In the genomic region with DNA sequence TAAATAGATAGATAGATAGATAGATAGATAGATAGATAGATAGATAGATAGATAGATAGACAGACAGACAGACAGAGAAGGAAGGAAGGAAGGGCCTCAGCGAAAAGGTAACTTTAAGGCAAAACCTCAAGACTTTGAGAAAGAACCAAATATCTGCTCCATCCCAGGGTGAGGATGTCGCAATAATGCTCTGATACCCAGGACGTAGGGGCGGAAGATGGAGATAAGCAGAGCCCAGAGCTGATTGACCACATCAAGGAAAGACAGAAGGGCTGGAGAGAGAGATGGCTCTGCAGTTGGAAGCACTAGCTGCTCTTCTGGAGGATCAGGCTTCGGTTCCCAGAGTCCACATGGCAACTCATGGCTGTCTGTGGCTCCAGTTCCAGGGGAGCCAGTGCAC, we compare ENCODE assay signal across 37 mouse cellular contexts. TPM values are rescaled to one million over a fixed set of nuclear protein-coding genes. Genes with fewer than 3 reads are reported as not detected.
"Had no signal": no experiment of that assay in that cellular context is flagged by ENCODE, and none has a peak within 500 bp of the region (broad histone marks: within the 10 kb centered on the region; RNA-seq: fewer than 3 reads in every experiment).

No protein-coding gene starts in this region.

- H3K4me3 ChIP-seq: embryonic facial prominence, embryonic 10.5 days; embryonic facial prominence, embryonic 12.5 days; embryonic facial prominence, embryonic 13.5 days; embryonic facial prominence, embryonic 15.5 days; erythroblast, embryonic 14.5 days; forebrain, embryonic 10.5 days; forebrain, embryonic 12.5 days; forebrain, embryonic 13.5 days; forebrain, embryonic 15.5 days; gastrocnemius, adult 2 months; heart, adult 2 months had no signal

- H3K4me2 ChIP-seq: embryonic facial prominence, embryonic 12.5 days; embryonic facial prominence, embryonic 15.5 days; forebrain, embryonic 12.5 days; forebrain, embryonic 13.5 days; forebrain, embryonic 15.5 days had no signal

- H3K9ac ChIP-seq: embryonic facial prominence, embryonic 12.5 days; embryonic facial prominence, embryonic 13.5 days; embryonic facial prominence, embryonic 15.5 days; forebrain, embryonic 12.5 days; forebrain, embryonic 13.5 days; forebrain, embryonic 15.5 days; forebrain, postnatal 0 days had no signal

- DNase-seq: cerebellum, adult 9-10 months; cerebellum, adult 9-11 months; cerebellum, postnatal 10 days; cerebellum, postnatal 14 days; cerebellum, postnatal 25 days; cerebellum, postnatal 36 days; forebrain, postnatal 0 days; gastrocnemius, adult 2 months; gastrocnemius, postnatal 10 days; gastrocnemius, postnatal 14 days; gastrocnemius, postnatal 25 days; gastrocnemius, postnatal 36 days; heart, adult 11 months; heart, adult 18-20 months; heart, adult 2 months had no signal

- H3K4me1 ChIP-seq: embryonic facial prominence, embryonic 12.5 days had no signal

- H3K9me3 ChIP-seq: embryonic facial prominence, embryonic 10.5 days; embryonic facial prominence, embryonic 12.5 days; embryonic facial prominence, embryonic 13.5 days; embryonic facial prominence, embryonic 15.5 days; forebrain, embryonic 10.5 days; forebrain, embryonic 12.5 days; forebrain, embryonic 13.5 days; forebrain, embryonic 15.5 days had no signal

- ATAC-seq: forebrain, embryonic 13.5 days; forebrain, embryonic 14.5 days; forebrain, embryonic 15.5 days; forebrain, embryonic 16.5 days; forebrain, postnatal 0 days had no signal

- H3K27ac ChIP-seq: embryonic facial prominence, embryonic 10.5 days; embryonic facial prominence, embryonic 12.5 days; embryonic facial prominence, embryonic 13.5 days; embryonic facial prominence, embryonic 15.5 days; forebrain, embryonic 10.5 days; forebrain, embryonic 12.5 days; forebrain, embryonic 13.5 days; forebrain, embryonic 15.5 days; gastrocnemius, adult 2 months; heart, adult 2 months had no signal

- H3K36me3 ChIP-seq: embryonic facial prominence, embryonic 10.5 days; embryonic facial prominence, embryonic 12.5 days; embryonic facial prominence, embryonic 13.5 days; embryonic facial prominence, embryonic 15.5 days; forebrain, embryonic 10.5 days; forebrain, embryonic 12.5 days; forebrain, embryonic 15.5 days had no signal

- H3K27me3 ChIP-seq: embryonic facial prominence, embryonic 12.5 days; embryonic facial prominence, embryonic 13.5 days; embryonic facial prominence, embryonic 15.5 days; forebrain, embryonic 13.5 days; forebrain, embryonic 15.5 days had no signal

RNA-seq across cellular contexts. Expression of a gene that starts 31.6 kb away (rescaled TPM):
- total RNA-seq: common myeloid progenitor, adult 5-6 weeks; forebrain, postnatal 0 days; gastrocnemius, adult 18-20 months; gastrocnemius, adult 2 months; gastrocnemius, adult 8-10 months; gastrocnemius, postnatal 10 days; gastrocnemius, postnatal 14 days; gastrocnemius, postnatal 25 days; gastrocnemius, postnatal 36 days; gastrocnemius, postnatal 4 days; granulocyte monocyte progenitor cell, adult 5-6 weeks; heart, adult 18-20 months; heart, adult 2 months; heart, adult 8-10 months had no signal
- polyA plus RNA-seq: cortical plate, adult 2 months; embryonic facial prominence, embryonic 10.5 days; embryonic facial prominence, embryonic 11.5 days; embryonic facial prominence, embryonic 12.5 days; forebrain, embryonic 10.5 days; forebrain, embryonic 11.5 days; forebrain, embryonic 12.5 days; forebrain, embryonic 13.5 days; forebrain, embryonic 14.5 days; forebrain, embryonic 15.5 days; forebrain, embryonic 16.5 days; forebrain, postnatal 0 days; gonadal fat pad, adult 2 months; heart, adult 2 months had no signal

RNA-seq across cellular contexts. Expression of a gene that starts 32.9 kb away (rescaled TPM):
- total RNA-seq: common myeloid progenitor, adult 5-6 weeks; forebrain, postnatal 0 days; gastrocnemius, adult 18-20 months; gastrocnemius, adult 2 months; gastrocnemius, adult 8-10 months; gastrocnemius, postnatal 10 days; gastrocnemius, postnatal 14 days; gastrocnemius, postnatal 25 days; gastrocnemius, postnatal 36 days; gastrocnemius, postnatal 4 days; granulocyte monocyte progenitor cell, adult 5-6 weeks; heart, adult 18-20 months; heart, adult 2 months; heart, adult 8-10 months had no signal
- polyA plus RNA-seq: embryonic facial prominence, embryonic 11.5 days; embryonic facial prominence, embryonic 12.5 days; forebrain, embryonic 10.5 days; forebrain, embryonic 16.5 days; frontal cortex, adult 2 months; gonadal fat pad, adult 2 months; heart, adult 2 months had no signal

RNA-seq across cellular contexts. Expression of a gene that starts 40.5 kb away (rescaled TPM):
- total RNA-seq: common myeloid progenitor, adult 5-6 weeks; forebrain, postnatal 0 days; gastrocnemius, adult 2 months; gastrocnemius, adult 8-10 months; gastrocnemius, postnatal 14 days; gastrocnemius, postnatal 25 days; granulocyte monocyte progenitor cell, adult 5-6 weeks; heart, adult 2 months; heart, adult 8-10 months had no signal
- polyA plus RNA-seq: forebrain, embryonic 10.5 days; forebrain, embryonic 11.5 days; forebrain, embryonic 15.5 days had no signal

RNA-seq across cellular contexts. Expression of a gene that starts 52.6 kb away (rescaled TPM):
- total RNA-seq: common myeloid progenitor, adult 5-6 weeks; forebrain, postnatal 0 days; gastrocnemius, adult 18-20 months; gastrocnemius, adult 2 months; gastrocnemius, adult 8-10 months; gastrocnemius, postnatal 10 days; gastrocnemius, postnatal 14 days; gastrocnemius, postnatal 25 days; gastrocnemius, postnatal 36 days; granulocyte monocyte progenitor cell, adult 5-6 weeks; heart, adult 18-20 months; heart, adult 2 months; heart, adult 8-10 months had no signal
- polyA plus RNA-seq: cortical plate, adult 2 months; embryonic facial prominence, embryonic 10.5 days; embryonic facial prominence, embryonic 11.5 days; embryonic facial prominence, embryonic 12.5 days; erythroblast, embryonic 14.5 days; forebrain, embryonic 10.5 days; forebrain, embryonic 11.5 days; forebrain, embryonic 12.5 days; forebrain, embryonic 13.5 days; forebrain, embryonic 14.5 days; forebrain, embryonic 15.5 days; forebrain, embryonic 16.5 days; forebrain, postnatal 0 days; frontal cortex, adult 2 months; gonadal fat pad, adult 2 months; heart, adult 2 months had no signal
